Mouse (Mus musculus) liver, adult 2 months (tissue): ENCODE results near the gene Fam102b.

Source experiments
- CTCF ChIP-seq: fragments of 200-500 bp; IDR thresholded peaks from 2 replicates; pipeline ENCODE4 v1.5.1; 2011; ENCODE audit warnings: low read depth, low read length, control low read depth
- POLR2A ChIP-seq: fragments of 200-500 bp; IDR thresholded peaks from 2 replicates; pipeline ENCODE4 v1.6.1; 2011; ENCODE audit warnings: low read length, control low read depth; ENCODE audit not compliant: insufficient read depth; ENCODE audit errors: extremely low read depth

- TF ChIP-seq POLR2A = no peak
- no peak for TF ChIP-seq CTCF
Measured at GRCm38 (mm10) chr3:109031626-109032025, 4.2 kb upstream of the Fam102b start.
